Comparison of ENCODE assay signal across 24 mouse cellular contexts in genomic region chr19:45988238-45988637, GRCm38 (mm10). TPM values are rescaled to one million over a fixed set of nuclear protein-coding genes. Genes with fewer than 3 reads are reported as not detected.
DNase-seq lines count a peak whose midpoint lies in the region; TF ChIP-seq lines count a peak whose summit lies in the region.
"Had no signal": no experiment of that assay in that cellular context is flagged by ENCODE, and none has a peak within 500 bp of the region (broad histone marks: within the 10 kb centered on the region; RNA-seq: fewer than 3 reads in every experiment).

No protein-coding gene starts in this region.

- no peak for TF ChIP-seq CTCF in CH12.LX (conservative IDR thresholded peaks at IDR 0.05 in 1 of 2, IDR thresholded peaks at IDR 0.05 in 1 of 2; ENCODE audit: low read depth in 2 of 2, low read length in 2 of 2)

- H3K27me3 ChIP-seq in CH12.LX (replicated peaks) = no peaks in the 10 kb centered on the region
- H3K27me3 ChIP-seq: embryonic facial prominence, embryonic 13.5 days; forebrain, embryonic 13.5 days; hindbrain, embryonic 13.5 days; intestine, embryonic 15.5 days had no signal

- H3K4me1 ChIP-seq in CH12.LX (ENCODE audit: control insufficient read depth in 1 of 2, insufficient read depth in 2 of 2) = peaks cover 6 to 10% of the 10 kb centered on the region in 2 experiments; a peak in 3 of 4 replicates
- H3K4me1 ChIP-seq: embryonic facial prominence, embryonic 10.5 days; embryonic facial prominence, embryonic 13.5 days; forebrain, embryonic 10.5 days; forebrain, embryonic 13.5 days; hindbrain, embryonic 10.5 days; hindbrain, embryonic 13.5 days; intestine, embryonic 15.5 days had no signal

- in situ Hi-C loops in CH12.LX (cut with MboI; ENCODE audit: low pct_ligation_motif_present, low pct_unique_long_range_greater_than_20kb, low sequenced_read_pairs) = no loop called here

- no peak for TF ChIP-seq POLR2A in CH12.LX (IDR thresholded peaks at IDR 0.05; ENCODE audit: low read depth, low read length)

- H3K4me3 ChIP-seq in CH12.LX (replicated peaks in 1 of 3; ENCODE audit: low read depth in 2 of 3, low read length in 2 of 3, poor library complexity in 1 of 3) = no peak overlapping the region
- H3K4me3 ChIP-seq: embryonic facial prominence, embryonic 10.5 days; embryonic facial prominence, embryonic 13.5 days; forebrain, embryonic 10.5 days; forebrain, embryonic 13.5 days; hindbrain, embryonic 10.5 days; hindbrain, embryonic 13.5 days; intestine, embryonic 15.5 days had no signal

- H3K9ac ChIP-seq in CH12.LX (ENCODE audit: insufficient read depth, low read depth) = no peak overlapping the region
- H3K9ac ChIP-seq: embryonic facial prominence, embryonic 13.5 days; forebrain, embryonic 13.5 days; hindbrain, embryonic 13.5 days; intestine, embryonic 15.5 days had no signal

- no peak overlapping the region for H3K27ac ChIP-seq in CH12.LX (ENCODE audit: insufficient read depth, low read depth)
- H3K27ac ChIP-seq: embryonic facial prominence, embryonic 10.5 days; embryonic facial prominence, embryonic 13.5 days; forebrain, embryonic 10.5 days; forebrain, embryonic 13.5 days; hindbrain, embryonic 10.5 days; hindbrain, embryonic 13.5 days; intestine, embryonic 15.5 days had no signal

- DNase-seq in 3T3-L1 (ENCODE audit: low read depth, low spot score) (peak; percentile 66), CH12.LX (ENCODE audit: extremely low read depth) (no peak), R1 (ENCODE audit: low read depth, low spot score) (peak; percentile 59), adipocyte (ENCODE audit: low spot score) (no peak)
- DNase-seq in kidney, adult 9 months = no peak
- no peak for DNase-seq in kidney, postnatal 10 days
- DNase-seq: adrenal gland, postnatal 10 days; adrenal gland, postnatal 36 days; cerebellum, adult 11 months; cerebellum, adult 2 months; cerebellum, adult 9-11 months; cerebellum, postnatal 25 days; gastrocnemius, postnatal 10 days; gastrocnemius, postnatal 36 days; heart, postnatal 36 days; kidney, adult 11 months had no signal

- H3K36me3 ChIP-seq in CH12.LX (replicated peaks in 1 of 2; ENCODE audit: control insufficient read depth in 1 of 2, insufficient read depth in 1 of 2, low read length in 1 of 2) = no peaks in the 10 kb centered on the region

- dilution Hi-C loops in CH12.LX (cut with MboI; ENCODE audit: extremely low pct_ligation_motif_present, extremely low pct_unique_long_range_greater_than_20kb, low sequenced_read_pairs) = no loop called here

- TF ChIP-seq RAD21 in CH12.LX (IDR thresholded peaks at IDR 0.05; ENCODE audit: low read depth, low read length) = no peak

- no peak for TF ChIP-seq EP300 in CH12.LX (IDR thresholded peaks at IDR 0.05; ENCODE audit: low read length)

- no peaks in the 10 kb centered on the region for H3K9me3 ChIP-seq in CH12.LX (replicated peaks; ENCODE audit: low read length)
- H3K9me3 ChIP-seq: embryonic facial prominence, embryonic 10.5 days; embryonic facial prominence, embryonic 13.5 days; forebrain, embryonic 10.5 days; forebrain, embryonic 13.5 days; hindbrain, embryonic 10.5 days; hindbrain, embryonic 13.5 days; intestine, embryonic 15.5 days had no signal

- H3K79me2 ChIP-seq in CH12.LX (replicated peaks; ENCODE audit: control insufficient read depth, extremely low read depth, insufficient read depth, poor library complexity, severe bottlenecking) = no peaks in the 10 kb centered on the region

- H3K4me2 ChIP-seq in CH12.LX (ENCODE audit: insufficient read depth, low read depth, poor library complexity, severe bottlenecking) = no peak overlapping the region
- H3K4me2 ChIP-seq: embryonic facial prominence, embryonic 13.5 days; forebrain, embryonic 13.5 days; heart, embryonic 11.5 days; hindbrain, embryonic 13.5 days; intestine, embryonic 15.5 days had no signal

TF ChIP-seq in CH12.LX, 34 proteins besides CTCF, POLR2A, EP300 and RAD21:
- no peak for TF ChIP-seq GABPA (IDR thresholded peaks at IDR 0.05; ENCODE audit: insufficient replicate concordance, low read depth, low read length)
- TF ChIP-seq USF2 (conservative IDR thresholded peaks at IDR 0.05; ENCODE audit: low read depth, low read length) = no peak
- TF ChIP-seq SMC3 (IDR thresholded peaks at IDR 0.05; ENCODE audit: low read depth, low read length) = no peak
- no peak for TF ChIP-seq MXI1 (IDR thresholded peaks at IDR 0.05; ENCODE audit: low read depth, low read length)
- no peak for TF ChIP-seq E2F4 (IDR thresholded peaks at IDR 0.05; ENCODE audit: insufficient replicate concordance, low read depth, low read length)
- TF ChIP-seq ELF1 (IDR thresholded peaks at IDR 0.05; ENCODE audit: low read depth, low read length) = peak; percentile 63
- TF ChIP-seq MYC (IDR thresholded peaks at IDR 0.05; ENCODE audit: low read depth, low read length) = no peak
TF ChIP-seq in CH12.LX: peak in this region for 1.

RNA-seq across cellular contexts. Expression of gene Armh3, which starts 10.1 kb away (rescaled TPM):
- total RNA-seq in CH12.LX (2012; rRNA removed) (1.9 and 2.2 TPM in 2 replicates), CH12.LX (2014; rRNA removed) (1.1 and 1.3 TPM in 2 replicates)
- 4.3 and 4.9 TPM in 2 replicates for polyA plus RNA-seq in CH12.LX (2012; ENCODE audit: insufficient read length, low read depth)

RNA-seq across cellular contexts. Expression of gene Hps6, which starts 15.1 kb away (rescaled TPM):
- total RNA-seq in CH12.LX (2012; rRNA removed) = 10.5 and 10.6 TPM in 2 replicates
- total RNA-seq in CH12.LX (2014; rRNA removed) = 6.0 and 6.7 TPM in 2 replicates
- polyA plus RNA-seq in CH12.LX (2012; ENCODE audit: insufficient read length, low read depth) = 5.1 and 5.8 TPM in 2 replicates

RNA-seq across cellular contexts. Expression of gene Pprc1, which starts 56.4 kb away (rescaled TPM):
- total RNA-seq in CH12.LX (2012; rRNA removed) (21.2 and 26.1 TPM in 2 replicates), CH12.LX (2014; rRNA removed) (9.2 and 13.0 TPM in 2 replicates)
- 65.0 and 68.7 TPM in 2 replicates for polyA plus RNA-seq in CH12.LX (2012; ENCODE audit: insufficient read length, low read depth)

RNA-seq across cellular contexts. Expression of gene Ldb1, which starts 56.8 kb away (rescaled TPM):
- total RNA-seq in CH12.LX (2012; rRNA removed) = 56.9 and 63.1 TPM in 2 replicates
- total RNA-seq in CH12.LX (2014; rRNA removed) = 59.2 and 67.6 TPM in 2 replicates
- polyA plus RNA-seq in CH12.LX (2012; ENCODE audit: insufficient read length, low read depth) = 114 and 120 TPM in 2 replicates

Comparison
In these comparisons a context has a peak if more than half of its experiments do, and no peak if none do; other contexts are left out.
1. DNase-seq: peak in 3T3-L1 (single experiment) and R1 (single experiment); none in CH12.LX (single experiment), kidney, adult 9 months (single experiment), adipocyte (single experiment) and kidney, postnatal 10 days (single experiment).